Mouse (Mus musculus): ENCODE data around the gene Mmel1.

Gene Mmel1

GRCm38 (mm10) chr4:154942632-154943322 is 73.4 kb downstream of the Mmel1 start:
- no peak for DNase-seq

- no peak for DNase-seq
Measured at GRCm38 (mm10) chr4:154943323-154944039, 74.1 kb downstream of the Mmel1 start.

- peak; percentile 88 for DNase-seq
Measured at GRCm38 (mm10) chr4:154944121-154944590, 74.8 kb downstream of the Mmel1 start.
